Mouse (Mus musculus) myocyte (in vitro differentiated cells): Measurements from ENCODE around the gene Cwc25.
A peak's percentile ranks its signal among the peaks of the same experiment; 100 is the strongest.

ENCODE experiments used
- E2F4 ChIP-seq: IDR thresholded peaks from one replicate; pipeline ENCODE4 v1.6.1; 2011; ENCODE audit warnings: mild to moderate bottlenecking, control low read depth, moderate library complexity; ENCODE audit not compliant: insufficient read depth
- MYOD1 ChIP-seq, 3 experiments: IDR thresholded peaks; one replicate each; pipeline ENCODE4 v1.6.1; 2011; ENCODE audit warnings: control low read depth in 2 of 3, low read depth in 2 of 3, mild to moderate bottlenecking in 2 of 3, moderate library complexity in 1 of 3; ENCODE audit not compliant: insufficient read length in 2 of 3, control insufficient read depth in 1 of 3
- POLR2A ChIP-seq: IDR thresholded peaks from one replicate; pipeline ENCODE4 v1.6.1; 2011; ENCODE audit warnings: low read depth, mild to moderate bottlenecking, control low read depth, moderate library complexity; ENCODE audit not compliant: insufficient read length
- POLR2AphosphoS2 ChIP-seq: IDR thresholded peaks from one replicate; pipeline ENCODE4 v1.6.1; 2011; ENCODE audit warnings: low read depth, control low read depth; ENCODE audit not compliant: insufficient read length
- TCF12 ChIP-seq: IDR thresholded peaks from one replicate; pipeline ENCODE4 v1.6.1; 2011; ENCODE audit warnings: mild to moderate bottlenecking, control low read depth; ENCODE audit not compliant: poor library complexity, insufficient read depth, severe bottlenecking
- USF1 ChIP-seq: IDR thresholded peaks from one replicate; pipeline ENCODE4 v1.6.1; 2011; ENCODE audit warnings: low read depth, mild to moderate bottlenecking, control low read depth, moderate library complexity

GRCm38 (mm10) chr11:97799994-97800690 is 33.8 kb upstream of the Cwc25 start:
- TF ChIP-seq MYOD1 (IDR thresholded peaks at IDR 0.05; ENCODE audit: control insufficient read depth in 1 of 3, insufficient read length in 2 of 3, low read depth in 2 of 3), result no peak
- peak; percentile 75 for TF ChIP-seq POLR2A
- TF ChIP-seq USF1, result no peak
- TF ChIP-seq POLR2AphosphoS2, result peak; percentile 84
- no peak for TF ChIP-seq E2F4
- TF ChIP-seq TCF12, result no peak
